Mouse (Mus musculus) left cerebral cortex, postnatal 4 days (tissue): ENCODE data around the gene Tm2d3. TPM values are rescaled to one million over a fixed set of nuclear protein-coding genes. Genes with fewer than 3 reads are reported as not detected.
A peak's percentile ranks its signal among the peaks of the same experiment; 100 is the strongest.

Experiments
- DNase-seq: peaks from one replicate; pipeline ENCODE4 v3.0.0-alpha.2; 2022
- intact Hi-C: fragments of 180-260 bp; cut with DNase I; formaldehyde crosslinking; loops from one replicate; pipeline ENCODE4 v1.15.1; 2025
- total RNA-seq, 2 experiments: library from RNA; stranded (reverse); gene quantifications; 2 replicates each; pipeline ENCODE4 v1.2.3; 2021

Gene Tm2d3
- total RNA-seq, 2 experiments from 2014 or later, result 27.8 to 36.4 TPM

DNA sequence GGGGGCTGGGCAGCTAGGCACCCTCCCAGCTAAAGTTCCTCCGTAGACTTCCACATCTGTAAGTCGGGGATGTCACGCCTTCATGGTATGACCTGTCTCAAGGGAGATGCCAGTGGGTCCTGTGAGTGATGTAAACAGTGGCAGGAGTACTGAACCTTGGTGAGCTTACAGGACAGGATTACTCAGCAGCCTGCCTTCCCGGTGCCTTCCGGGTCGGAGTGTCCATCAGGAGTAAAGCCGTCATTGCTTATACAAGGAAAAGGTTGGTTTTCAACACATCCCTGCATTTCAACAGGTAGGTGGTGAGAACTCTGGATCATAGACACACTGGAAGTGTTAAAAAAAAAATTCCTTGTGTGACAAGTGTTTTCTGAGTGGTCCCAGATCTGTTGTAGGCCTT is 11.1 kb downstream of the Tm2d3 start:
- intact Hi-C loops, result loop anchor here (5.0 kb wide), 1 partner anchor 355 kb away; the partner anchor contains the start of gene Snrpa1
- DNase-seq, result no peak

DNA sequence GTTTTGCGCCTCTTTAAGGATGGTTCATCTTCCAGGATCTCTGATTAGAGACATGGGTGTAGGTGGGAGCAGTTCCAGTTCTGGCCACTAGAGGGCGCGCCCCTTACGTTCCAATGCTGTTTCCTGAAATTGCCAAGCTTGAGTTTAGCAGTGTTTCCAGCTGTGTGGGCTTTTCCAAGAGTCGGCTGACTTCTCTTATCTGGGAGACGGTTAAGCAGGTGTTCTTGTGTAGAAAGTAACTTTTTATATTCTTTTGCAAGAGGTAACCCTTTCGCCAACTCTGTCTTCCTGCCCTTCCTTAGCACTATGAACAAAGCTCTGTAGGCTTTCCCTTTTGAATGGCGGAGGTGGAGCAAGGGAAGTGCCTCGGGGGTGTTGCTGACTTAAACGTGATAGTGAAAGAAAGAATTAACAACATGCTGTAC is 13.9 kb downstream of the Tm2d3 start:
- intact Hi-C loops, result loop anchor here (5.0 kb wide), 1 partner anchor 352 kb away; the partner anchor contains the start of gene Snrpa1
- peak; percentile 80 for DNase-seq

DNA sequence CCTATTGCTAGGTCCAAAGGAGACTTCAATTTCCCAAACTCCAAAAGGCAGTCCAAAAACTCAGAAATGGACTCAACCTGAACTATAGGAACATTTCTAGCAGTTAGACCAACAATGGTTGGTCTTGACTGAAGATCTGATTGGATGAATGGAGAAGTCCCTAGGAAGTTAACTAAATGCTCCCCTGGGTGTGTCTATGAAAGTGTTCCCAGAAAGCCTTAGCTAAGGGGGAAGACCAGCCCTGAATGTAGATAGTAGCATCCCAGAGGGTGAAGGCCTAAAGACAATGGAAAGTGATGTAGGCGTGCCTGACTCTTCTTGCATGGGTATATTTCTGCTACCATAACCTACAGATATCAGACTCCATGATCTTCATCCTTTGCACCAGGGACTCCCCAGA is 17.5 kb downstream of the Tm2d3 start:
- intact Hi-C loops, result no loop called here
- no peak for DNase-seq

DNA sequence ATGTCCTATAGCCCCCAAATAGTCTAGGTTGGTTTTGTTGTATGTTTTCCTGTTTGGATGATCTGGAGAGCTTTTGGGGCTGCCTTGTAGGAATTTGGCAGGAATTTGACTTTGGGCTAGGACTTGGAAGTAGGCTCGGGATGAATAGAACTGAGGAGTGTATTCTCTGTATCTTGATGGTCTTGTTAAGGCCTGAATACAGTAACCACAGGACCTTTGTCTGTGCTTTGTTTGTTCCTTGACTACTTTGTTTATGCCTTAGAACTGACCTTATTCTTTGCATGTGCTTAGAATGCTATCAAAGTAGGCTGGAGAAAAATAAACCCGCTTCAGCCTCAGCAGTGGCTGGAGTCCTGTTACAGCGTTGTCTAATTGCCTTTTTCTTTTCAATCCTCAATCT is 19.3 kb downstream of the Tm2d3 start:
- DNase-seq, result no peak
- intact Hi-C loops, result no loop called here

DNA sequence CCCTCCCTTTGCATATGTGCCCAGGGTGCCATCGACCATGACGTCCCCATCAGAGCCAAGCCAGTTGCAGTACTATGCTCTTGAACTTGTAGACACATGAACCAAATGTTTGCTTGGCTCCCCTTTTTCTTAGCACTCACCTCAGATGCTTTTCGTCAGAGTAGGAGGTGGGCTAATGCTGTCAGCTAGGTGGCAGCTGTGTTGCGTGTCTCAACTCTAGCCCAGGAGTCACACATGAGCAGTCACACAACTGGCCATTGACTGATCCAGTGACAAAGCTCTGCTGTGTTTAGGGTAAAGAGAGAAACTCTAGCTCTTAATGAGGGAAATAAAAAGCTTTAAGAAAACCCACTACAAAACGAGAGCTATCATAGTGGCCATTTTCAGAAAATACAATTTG is 22.8 kb downstream of the Tm2d3 start:
- DNase-seq, result no peak
- intact Hi-C loops, result no loop called here

DNA sequence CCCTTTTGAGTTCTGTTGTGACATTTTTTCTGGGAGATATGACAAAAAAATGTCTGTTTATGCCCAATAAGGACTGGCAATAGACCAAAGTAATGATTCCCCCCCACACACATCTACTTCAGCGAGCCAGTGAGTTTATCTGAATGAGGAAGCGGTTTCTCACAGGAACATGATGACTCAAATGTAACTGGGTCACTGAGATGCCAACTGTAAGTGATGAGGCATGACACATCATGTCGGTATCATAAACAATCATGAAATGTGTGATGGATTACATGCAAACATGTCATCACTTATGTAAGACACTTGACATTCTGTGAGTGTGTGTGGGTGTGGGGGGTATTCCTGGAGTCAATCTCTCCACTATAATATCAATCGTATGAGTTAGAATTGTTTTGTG is 23.3 kb downstream of the Tm2d3 start:
- no peak for DNase-seq
- intact Hi-C loops, result no loop called here

DNA sequence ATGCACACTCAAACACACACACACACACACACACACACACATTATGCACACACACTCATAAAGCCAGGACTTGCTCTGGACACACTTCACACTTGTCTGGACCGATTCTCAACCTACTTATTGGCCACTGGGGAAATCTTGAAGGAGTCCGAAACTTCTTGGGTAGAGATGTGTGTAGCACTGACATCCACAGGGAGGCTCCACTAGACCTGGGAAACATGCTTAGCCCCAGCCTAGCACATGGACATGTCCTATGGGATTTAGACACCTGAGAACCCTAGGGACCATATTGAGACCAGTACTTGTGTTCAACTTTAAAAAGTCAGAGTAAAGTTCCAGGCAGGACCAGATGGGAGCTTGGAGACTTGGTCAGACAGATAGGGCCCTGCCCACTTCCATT is 43.1 kb downstream of the Tm2d3 start:
- no peak for DNase-seq
- intact Hi-C loops, result loop anchor here (10.0 kb wide), 1 partner anchor 321 kb away; the partner anchor contains the start of gene Snrpa1

DNA sequence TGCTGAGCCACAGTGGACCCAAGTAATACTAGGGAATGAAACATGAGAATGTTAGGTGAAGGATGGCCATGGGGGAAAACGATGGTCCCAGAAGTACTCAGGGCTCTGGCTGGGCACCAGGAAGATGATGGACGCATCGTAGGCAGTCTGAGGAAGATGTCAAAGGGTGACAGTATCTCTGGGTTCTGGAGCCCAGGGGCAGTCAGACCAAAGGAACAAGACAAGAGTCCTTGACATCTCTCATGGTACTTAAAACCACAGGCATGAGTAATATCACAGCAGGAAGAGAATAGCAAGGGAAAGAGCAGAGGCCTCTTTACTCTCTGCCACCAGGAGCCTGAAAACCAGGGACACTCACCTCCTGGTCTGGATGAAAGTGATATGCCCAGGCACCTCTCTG is 44.3 kb downstream of the Tm2d3 start:
- no peak for DNase-seq
- intact Hi-C loops, result loop anchor here (10.0 kb wide), 1 partner anchor 320 kb away; the partner anchor contains the start of gene Snrpa1

DNA sequence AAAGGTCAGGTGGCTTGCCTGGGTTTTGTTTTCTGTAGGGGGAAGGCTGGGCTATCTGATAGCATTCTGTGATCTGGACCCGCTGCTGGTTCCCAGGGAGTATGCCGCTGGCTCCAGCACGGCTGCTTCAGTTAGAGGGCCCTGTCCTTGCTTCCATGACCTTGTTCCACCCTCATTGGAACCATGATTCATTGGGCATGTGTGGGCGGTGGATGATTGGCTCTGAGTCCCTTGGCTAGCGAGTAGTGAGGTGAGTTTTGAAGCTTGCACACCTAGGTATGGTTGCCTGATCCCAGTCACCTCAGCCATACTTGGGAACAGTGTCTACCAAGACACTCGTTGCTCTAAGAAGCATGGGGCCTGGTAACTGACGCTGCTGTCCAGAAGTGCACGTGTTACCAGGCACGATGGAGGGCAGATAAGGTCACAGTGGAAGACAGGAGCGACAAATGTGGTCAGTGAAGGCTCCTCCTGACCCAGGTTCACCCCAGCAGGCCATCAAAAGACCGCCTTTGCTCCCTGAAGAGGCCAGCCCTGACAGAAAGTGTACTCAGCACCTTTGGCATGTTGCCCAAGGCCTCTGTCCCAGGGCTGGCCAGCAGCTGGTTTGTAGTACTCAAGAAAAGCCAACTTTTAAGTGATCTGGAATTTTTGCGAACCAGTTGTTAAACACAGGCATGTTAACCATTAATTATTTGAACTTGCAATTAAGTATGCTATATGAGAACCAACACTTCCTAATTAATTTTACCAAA is 46.5 kb downstream of the Tm2d3 start:
- DNase-seq, result peak; percentile 10
- intact Hi-C loops, result loop anchor here (10.0 kb wide), 1 partner anchor 317 kb away; the partner anchor contains the start of gene Snrpa1

DNA sequence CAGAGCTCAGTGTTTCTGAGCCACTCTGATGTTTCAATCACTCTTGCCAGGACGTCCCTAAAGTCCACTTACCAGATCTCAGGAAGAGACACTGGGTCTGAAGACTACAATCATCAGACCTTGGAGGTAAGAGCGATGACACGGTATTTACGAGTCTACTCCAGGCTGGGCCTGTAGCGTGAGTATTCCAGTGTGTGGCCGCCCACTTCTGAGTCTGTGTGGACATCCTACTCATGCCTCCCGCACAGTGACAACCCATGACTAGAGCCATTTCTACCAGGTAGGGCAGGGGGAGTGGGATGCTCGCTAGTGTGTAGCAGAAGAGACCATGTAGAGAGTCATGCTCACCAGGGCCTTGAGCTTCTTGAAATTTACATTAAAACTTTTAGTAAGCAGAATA is 51.9 kb downstream of the Tm2d3 start:
- intact Hi-C loops, result no loop called here

DNA sequence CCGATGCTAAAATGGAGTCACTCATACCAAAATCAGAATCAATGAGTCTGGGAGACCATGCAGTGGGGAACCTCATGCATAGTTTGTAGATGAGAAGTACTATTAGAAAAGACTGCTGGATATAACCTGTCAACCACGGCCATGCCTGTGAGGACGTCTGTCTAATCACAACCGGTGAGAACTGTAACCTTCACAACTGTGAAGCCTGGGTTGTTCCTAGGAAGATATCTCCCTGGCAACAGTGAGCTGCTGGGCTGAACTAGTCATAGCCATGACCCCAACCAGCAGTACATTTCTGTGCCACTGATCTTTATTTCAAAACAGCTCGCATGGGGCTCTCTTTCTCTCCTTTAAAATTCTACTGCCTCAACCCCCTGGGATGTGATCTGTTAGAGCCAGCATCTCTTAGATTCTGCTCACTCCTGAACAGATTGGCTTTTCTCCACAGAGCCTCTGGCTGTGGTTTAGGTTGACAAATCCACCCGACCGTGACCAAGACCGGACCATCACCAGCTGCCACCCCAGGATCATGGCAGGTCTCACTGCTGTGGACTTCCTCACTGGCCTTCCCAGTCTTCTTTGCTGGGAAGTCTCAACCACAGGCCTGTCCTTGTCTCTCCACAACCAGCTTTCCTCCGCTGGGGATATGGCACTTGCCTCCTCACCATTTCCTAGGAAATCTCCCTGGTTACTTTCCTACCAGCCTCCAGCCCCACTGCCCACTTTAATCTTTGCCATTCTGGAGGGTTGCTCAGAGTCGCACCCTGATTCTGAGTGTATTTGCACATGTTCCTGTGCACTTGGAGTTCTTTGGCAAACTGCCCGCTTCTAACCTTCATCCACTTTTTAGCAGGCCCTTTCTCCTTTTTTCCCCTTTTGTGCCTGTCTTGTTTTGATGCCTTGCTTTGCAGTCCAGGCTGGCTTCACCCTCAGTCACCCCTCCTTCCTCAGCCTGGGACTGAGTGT is 57.3 kb downstream of the Tm2d3 start:
- intact Hi-C loops, result no loop called here
- DNase-seq, result peak; percentile 44

More for the DNA sequence above, 51.9 kb downstream of the Tm2d3 start:
- DNase-seq, result no peak

Other genes with a start within 250 kb of the Tm2d3 start
- gene Tjp1, start 163.4 kb upstream of the Tm2d3 start, total RNA-seq, result 100 to 1,000 TPM; 101 to 110 TPM
- 10 to 100 TPM; 41.3 to 42.1 TPM for gene Tarsl2, start 46.3 kb upstream of the Tm2d3 start, total RNA-seq
- 10 to 100 TPM; 15.3 to 15.7 TPM for gene Pcsk6, start 170.6 kb downstream of the Tm2d3 start, total RNA-seq